Mouse (Mus musculus) midbrain, postnatal 0 days (tissue): Measurements from ENCODE around the gene Ndc1. TPM values are rescaled to one million over a fixed set of nuclear protein-coding genes. Genes with fewer than 3 reads are reported as not detected.

Experiments
- ATAC-seq: fragments of 200-750 bp; cut with Nextera tagmentation; 2 replicates; pipeline ENCODE4 v1.8.0; 2017; ENCODE audit warnings: moderate number of reproducible peaks, mild to moderate bottlenecking, moderate TSS enrichment, moderate library complexity; ENCODE audit not compliant: low FRiP score
- DNase-seq: peaks from one replicate; pipeline ENCODE4 v3.0.0-alpha.2; 2015; ENCODE audit warnings: low spot score
- H3K27ac ChIP-seq: fragments of 300-500 bp; sonication (generic); 2 replicates; pipeline ENCODE4 v1.5.1; 2014; ENCODE audit warnings: low read depth, mild to moderate bottlenecking, low read length, mixed read lengths
- H3K27me3 ChIP-seq: fragments of 300-500 bp; sonication (generic); 2 replicates; pipeline ENCODE4 v1.6.1; 2014; ENCODE audit warnings: low read length, control low read depth, mixed read lengths; ENCODE audit not compliant: insufficient read depth
- H3K36me3 ChIP-seq: fragments of 300-500 bp; sonication (generic); 2 replicates; pipeline ENCODE4 v1.6.1; 2014; ENCODE audit warnings: low read length, control low read depth, mixed read lengths; ENCODE audit not compliant: insufficient read depth
- H3K4me1 ChIP-seq: fragments of 300-500 bp; sonication (generic); 2 replicates; pipeline ENCODE4 v1.6.1; 2014; ENCODE audit warnings: mild to moderate bottlenecking, control low read depth, antibody characterized with exemption, low read length, mixed read lengths; ENCODE audit not compliant: insufficient read depth
- H3K4me2 ChIP-seq: fragments of 300-500 bp; sonication (generic); 2 replicates; pipeline ENCODE4 v1.6.1; 2014; ENCODE audit warnings: low read depth, mild to moderate bottlenecking, low read length, mixed read lengths; ENCODE audit not compliant: poor library complexity, severe bottlenecking
- H3K4me3 ChIP-seq: fragments of 300-500 bp; sonication (generic); 2 replicates; pipeline ENCODE4 v1.5.1; 2014; ENCODE audit warnings: low read depth, mild to moderate bottlenecking, low read length, moderate library complexity
- H3K9ac ChIP-seq: fragments of 300-500 bp; sonication (generic); replicated peaks from 2 replicates; pipeline ENCODE4 v1.6.1; 2014; ENCODE audit warnings: mild to moderate bottlenecking, low read length, moderate library complexity, mixed read lengths; ENCODE audit not compliant: poor library complexity, severe bottlenecking
- H3K9me3 ChIP-seq: fragments of 300-500 bp; sonication (generic); 2 replicates; pipeline ENCODE4 v1.6.1; 2016; ENCODE audit warnings: low read length, control low read depth
- CTCF ChIP-seq: IDR thresholded peaks from 2 replicates; pipeline ENCODE4 v1.5.1; 2016; ENCODE audit warnings: antibody characterized with exemption, mild to moderate bottlenecking
- WGBS: fragments of 180-500 bp; shearing (Covaris S2); extraction: QIAGEN DNeasy Blood & Tissue Kit; methylation state at CpG from one replicate; pipeline ENCODE4 v1.1.7; 2014; 5-methylcytosine and 5-hydroxymethylcytosine counted together
- polyA plus RNA-seq: library from polyadenylated mRNA; unstranded; fragments of >200 nt; fragmentation: Nextera tagmentation; extraction: Ambion mirVana; gene quantifications from 2 replicates; pipeline ENCODE4 v1.2.1, GENCODE M21; 2015
- total RNA-seq: library from RNA; depleted of rRNA; stranded (reverse); fragments of >200 nt; gene quantifications from 2 replicates; pipeline ENCODE4 v1.2.3, GENCODE M21; 2014

The Ndc1 gene
- total and polyA plus RNA-seq, 2 experiments from 2014 or later = 21.5 to 36.8 TPM

GRCm38 (mm10) chr4:107336356-107336755 is 31.2 kb upstream of the Ndc1 start:
- Histone ChIP-seq H3K9ac (no peak overlapping the region), H3K27ac (no peak overlapping the region), H3K27me3 (no peaks in the 10 kb centered on the region), H3K4me3 (no peak overlapping the region), H3K4me1 (no peaks in the 10 kb centered on the region), H3K9me3 (no peaks in the 10 kb centered on the region), H3K4me2 (no peak overlapping the region), H3K36me3 (no peaks in the 10 kb centered on the region)
- no peak for TF ChIP-seq CTCF
- no peak for ATAC-seq
- WGBS = 78% methylated on average over 8 of the region's 8 CpGs
- DNase-seq = no peak

- WGBS = 86% methylated on average over 5 of the region's 5 CpGs
Measured at GRCm38 (mm10) chr4:107337455-107337854, 30.1 kb upstream of the Ndc1 start.

GRCm38 (mm10) chr4:107341354-107341753 is 26.2 kb upstream of the Ndc1 start:
- whole genome bisulfite sequencing = 39% methylated on average over 5 of the region's 5 CpGs
- H3K9ac ChIP-seq = no peak overlapping the region; the same call in 1 of the 2 replicates
- H3K4me3 ChIP-seq = no peak overlapping the region
- ATAC-seq (no peak), DNase-seq (peak; percentile 31)
- no peaks in the 10 kb centered on the region for H3K27me3 ChIP-seq
- TF ChIP-seq CTCF = no peak
- no peak overlapping the region for H3K4me2 ChIP-seq
- no peak overlapping the region for H3K27ac ChIP-seq
- H3K9me3 ChIP-seq = no peaks in the 10 kb centered on the region
- H3K36me3 ChIP-seq = no peaks in the 10 kb centered on the region
- no peaks in the 10 kb centered on the region for H3K4me1 ChIP-seq

More at GRCm38 (mm10) chr4:107337455-107337854, 30.1 kb upstream of the Ndc1 start:
- no peaks in the 10 kb centered on the region for H3K27me3 ChIP-seq
- no peaks in the 10 kb centered on the region for H3K4me1 ChIP-seq
- H3K4me2 ChIP-seq = no peak overlapping the region
- H3K27ac ChIP-seq = no peak overlapping the region
- H3K9me3 ChIP-seq = no peaks in the 10 kb centered on the region
- DNase-seq (no peak), ATAC-seq (no peak)
- H3K36me3 ChIP-seq = no peaks in the 10 kb centered on the region
- no peak overlapping the region for H3K9ac ChIP-seq
- H3K4me3 ChIP-seq = no peak overlapping the region
- TF ChIP-seq CTCF = no peak

- DNase-seq (peak; percentile 18), ATAC-seq (no peak)
- Histone ChIP-seq H3K4me2 (no peak overlapping the region), H3K4me3 (no peak overlapping the region), H3K4me1 (no peaks in the 10 kb centered on the region), H3K36me3 (no peaks in the 10 kb centered on the region), H3K27me3 (no peaks in the 10 kb centered on the region), H3K9me3 (no peaks in the 10 kb centered on the region), H3K9ac (no peak overlapping the region), H3K27ac (no peak overlapping the region)
- WGBS = 76% methylated on average over 7 of the region's 7 CpGs
- TF ChIP-seq CTCF = no peak
Measured at GRCm38 (mm10) chr4:107344612-107345011, 23.0 kb upstream of the Ndc1 start.

GRCm38 (mm10) chr4:107347221-107347620 is 20.4 kb upstream of the Ndc1 start:
- Histone ChIP-seq H3K4me3 (no peak overlapping the region), H3K27ac (no peak overlapping the region), H3K36me3 (peaks cover 7% of the 10 kb centered on the region; the same call in 1 of the 2 replicates), H3K4me2 (no peak overlapping the region), H3K9ac (no peak overlapping the region), H3K9me3 (no peaks in the 10 kb centered on the region), H3K4me1 (no peaks in the 10 kb centered on the region), H3K27me3 (no peaks in the 10 kb centered on the region)
- WGBS = 88% methylated on average over 6 of the region's 6 CpGs
- no peak for TF ChIP-seq CTCF
- ATAC-seq = no peak
- no peak for DNase-seq

GRCm38 (mm10) chr4:107348529-107349310 is 18.9 kb upstream of the Ndc1 start:
- Histone ChIP-seq H3K27me3 (no peaks in the 10 kb centered on the region), H3K9ac (no peak overlapping the region), H3K9me3 (no peaks in the 10 kb centered on the region), H3K4me3 (no peak overlapping the region), H3K27ac (no peak overlapping the region), H3K36me3 (peaks cover 10% of the 10 kb centered on the region; the same call in 1 of the 2 replicates), H3K4me2 (no peak overlapping the region), H3K4me1 (no peaks in the 10 kb centered on the region)
- 52% methylated on average over 20 of the region's 20 CpGs for WGBS
- no peak for ATAC-seq
- TF ChIP-seq CTCF = no peak
- peak; percentile 34 for DNase-seq
